Mouse (Mus musculus) neural tube, postnatal 0 days (tissue): ENCODE data around the gene Syt16. TPM values are rescaled to one million over a fixed set of nuclear protein-coding genes. Genes with fewer than 3 reads are reported as not detected.

Experiments used
- polyA plus RNA-seq: library from polyadenylated mRNA; unstranded; fragments of >200 nt; fragmentation: Nextera tagmentation; extraction: Ambion mirVana; gene quantifications from 2 replicates; pipeline ENCODE4 v1.2.1, GENCODE M21; 2015

Syt16 gene
- 61.7 and 64.5 TPM in 2 replicates for polyA plus RNA-seq

DNA sequence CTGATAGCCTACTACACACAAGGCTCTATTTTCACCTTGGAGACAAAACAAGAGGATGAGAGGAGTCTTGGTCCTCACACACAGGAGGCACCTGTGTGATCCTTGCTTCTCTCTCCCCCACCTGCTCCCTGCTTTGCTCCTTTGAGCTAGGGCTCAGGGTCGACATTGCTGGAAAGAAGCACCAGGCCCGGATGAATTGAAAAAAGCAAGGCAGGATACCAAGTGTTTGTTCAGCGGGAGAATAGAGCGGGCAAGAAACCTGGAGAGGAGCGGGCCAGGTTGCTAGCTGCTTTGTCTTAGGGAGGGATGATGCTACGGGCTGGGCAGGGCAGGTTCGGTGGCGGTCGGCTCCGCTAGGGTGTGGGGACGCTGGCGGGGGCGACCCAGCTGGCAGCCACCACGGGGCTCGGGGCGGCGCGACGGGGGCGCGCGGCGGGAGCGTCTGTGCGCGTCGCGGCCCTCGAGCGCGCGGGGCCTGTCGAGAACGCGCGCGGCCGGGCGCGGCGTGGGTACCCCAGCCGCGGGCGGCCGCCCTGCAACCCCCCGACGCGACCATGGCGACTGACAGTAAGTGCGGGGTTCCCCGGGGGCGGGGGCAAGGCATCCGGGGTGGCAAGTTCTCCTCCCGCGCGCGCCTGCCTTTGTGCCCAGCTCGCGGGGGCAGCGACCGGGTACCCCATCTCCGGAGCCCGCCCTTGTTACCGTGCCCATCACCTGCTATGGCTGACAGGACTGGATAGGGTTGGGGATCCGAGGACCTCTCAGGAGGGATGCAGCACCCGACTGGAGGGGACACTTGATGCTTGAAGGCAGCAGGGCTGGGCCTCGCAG, at the start of gene Syt16:
Gene Syt16 (plus strand): TSS at position 365 of the 831 bp plus-strand sequence.

DNA sequence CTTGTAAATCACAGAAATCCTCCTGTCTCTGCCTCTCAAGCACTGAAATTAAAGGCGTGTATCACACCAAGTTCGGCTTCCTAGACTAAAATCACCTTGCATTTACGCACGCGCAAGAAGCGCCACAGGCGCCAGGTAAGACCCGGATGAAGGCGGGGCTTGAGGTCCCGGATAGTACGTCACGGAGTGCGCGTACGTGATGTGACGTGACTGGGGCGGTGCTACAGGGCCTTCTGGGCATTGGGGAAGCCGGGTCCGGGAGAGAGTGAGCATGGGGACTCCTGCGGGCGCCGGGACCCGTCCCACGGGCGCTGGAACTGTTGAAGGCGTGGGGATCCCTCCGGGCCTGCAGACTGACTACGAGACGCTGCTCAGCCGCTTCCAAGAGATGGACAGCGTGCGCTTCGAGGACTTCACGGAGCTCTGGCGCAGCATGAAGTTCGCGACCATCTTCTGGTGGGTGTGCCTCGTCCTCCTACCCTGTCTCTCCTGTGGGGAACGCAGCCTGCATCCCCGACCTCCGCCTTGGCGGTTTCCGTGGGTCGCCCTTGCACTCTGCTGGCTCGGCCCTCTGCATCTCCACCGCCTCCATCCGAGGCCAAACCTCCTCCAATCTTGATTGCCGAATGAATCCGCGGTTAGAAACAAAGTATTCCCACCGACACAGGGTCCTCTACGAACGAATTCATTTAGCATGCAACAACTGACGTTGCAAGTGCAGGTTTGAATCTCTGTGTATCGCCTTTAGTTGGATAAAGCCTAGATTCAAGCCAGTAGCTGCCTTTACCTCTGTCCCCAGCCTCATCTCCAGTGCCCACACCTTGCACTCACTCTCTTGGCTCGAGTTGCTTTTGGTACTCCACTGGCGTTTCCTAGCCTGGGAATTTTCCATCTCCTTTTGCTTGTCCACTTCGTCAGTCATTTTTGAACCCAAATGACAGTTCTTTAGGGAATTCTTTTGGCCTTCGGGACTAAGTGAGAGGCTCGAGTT, 32.9 kb upstream of the Syt16 start, which contains the start of gene Snapc1:
Gene Snapc1 (plus strand): TSS at position 191 of the 991 bp plus-strand sequence.

DNA sequence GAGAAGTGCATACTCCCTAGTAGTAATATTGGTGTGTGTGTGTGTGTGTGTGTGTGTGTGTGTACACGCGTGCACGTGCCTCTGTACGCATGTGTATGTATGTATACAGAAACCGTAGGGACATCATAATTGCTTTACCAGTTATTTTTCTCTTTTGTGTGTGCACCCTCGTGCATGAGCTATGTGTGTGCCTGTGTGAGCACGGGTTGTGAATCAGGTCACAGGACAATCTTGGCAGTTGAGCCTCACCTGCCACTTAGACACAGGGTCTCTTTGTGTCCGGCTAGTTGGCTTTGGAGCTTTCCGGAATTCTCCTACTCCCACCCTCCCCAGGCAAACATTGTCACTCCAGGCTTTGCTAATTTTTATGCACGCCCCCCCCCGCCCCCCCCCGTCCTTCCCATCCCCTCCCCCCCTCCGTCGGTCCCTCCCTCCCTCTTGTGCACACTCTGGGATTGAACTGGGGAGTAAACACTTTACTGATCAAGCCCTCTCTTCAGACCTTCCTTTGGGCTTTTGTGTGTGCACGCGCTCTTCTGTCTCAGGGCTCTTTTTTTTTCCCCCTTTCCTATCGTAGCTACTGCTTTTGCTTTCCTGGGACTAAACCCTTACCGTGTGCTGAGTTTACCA, 319.0 kb downstream of the Syt16 start, which contains the start of gene Gm11042:
Gene Gm11042 (minus strand): TSS at position 51 of the 630 bp plus-strand sequence.

Other genes starting within 250 kb of the Syt16 start
- 49.3 and 54.7 TPM in 2 replicates for gene Hif1a, start 96.3 kb upstream of the Syt16 start, polyA plus RNA-seq
- gene Gm49321, start 60.0 kb upstream of the Syt16 start, polyA plus RNA-seq, result 14.0 and 18.6 TPM in 2 replicates
- gene Snapc1, start 33.2 kb upstream of the Syt16 start, polyA plus RNA-seq, result 25.8 and 26.3 TPM in 2 replicates